Mouse (Mus musculus): ENCODE results near the gene Map3k7cl. TPM values are rescaled to one million over a fixed set of nuclear protein-coding genes. Genes with fewer than 3 reads are reported as not detected.

Gene Map3k7cl
- polyA plus RNA-seq, 1 experiment, result 3.9 TPM

GRCm38 (mm10) chr16:87582776-87583175 is 29.6 kb downstream of the Map3k7cl start:
- no peak for DNase-seq
- 91% methylated on average over 6 of the region's 6 CpGs for WGBS
- no peaks in the 10 kb centered on the region for H3K27me3 ChIP-seq (ENCODE audit: control insufficient read depth, insufficient read depth, low read length)
- H3K4me1 ChIP-seq (replicated peaks; ENCODE audit: control insufficient read depth, insufficient read depth, low read length), result no peaks in the 10 kb centered on the region
- no peak overlapping the region for H3K27ac ChIP-seq (ENCODE audit: control insufficient read depth, insufficient read depth, low read length)
- no peak for TF ChIP-seq POLR2A (IDR thresholded peaks at IDR 0.05; ENCODE audit: control insufficient read depth, extremely low read depth, insufficient read depth, low read length, poor library complexity)
- TF ChIP-seq CTCF (IDR thresholded peaks at IDR 0.05; ENCODE audit: borderline replicate concordance, control insufficient read depth, extremely low read depth, insufficient read depth, low read length, poor library complexity), result no peak
- H3K4me3 ChIP-seq (ENCODE audit: control insufficient read depth, insufficient read depth, low read length), result no peak overlapping the region
- H3K36me3 ChIP-seq (ENCODE audit: control insufficient read depth, insufficient read depth, low read length), result no peaks in the 10 kb centered on the region

GRCm38 (mm10) chr16:87584618-87585017 is 31.5 kb downstream of the Map3k7cl start:
- no peaks in the 10 kb centered on the region for H3K4me1 ChIP-seq (replicated peaks; ENCODE audit: control insufficient read depth, insufficient read depth, low read length)

GRCm38 (mm10) chr16:87585548-87586262 is 32.6 kb downstream of the Map3k7cl start:
- H3K4me3 ChIP-seq (ENCODE audit: control insufficient read depth, insufficient read depth, low read length), result no peak overlapping the region
- WGBS, result 62% methylated on average over 8 of the region's 8 CpGs
- no peaks in the 10 kb centered on the region for H3K36me3 ChIP-seq (ENCODE audit: control insufficient read depth, insufficient read depth, low read length)
- H3K27ac ChIP-seq (ENCODE audit: control insufficient read depth, insufficient read depth, low read length), result no peak overlapping the region
- H3K27me3 ChIP-seq (ENCODE audit: control insufficient read depth, insufficient read depth, low read length), result no peaks in the 10 kb centered on the region
- no peaks in the 10 kb centered on the region for H3K4me1 ChIP-seq (replicated peaks; ENCODE audit: control insufficient read depth, insufficient read depth, low read length)
- TF ChIP-seq POLR2A (IDR thresholded peaks at IDR 0.05; ENCODE audit: control insufficient read depth, extremely low read depth, insufficient read depth, low read length, poor library complexity) (no peak), CTCF (IDR thresholded peaks at IDR 0.05; ENCODE audit: borderline replicate concordance, control insufficient read depth, extremely low read depth, insufficient read depth, low read length, poor library complexity) (no peak)
- DNase-seq, result no peak

More at GRCm38 (mm10) chr16:87584618-87585017, 31.5 kb downstream of the Map3k7cl start:
- no peak for TF ChIP-seq POLR2A (IDR thresholded peaks at IDR 0.05; ENCODE audit: control insufficient read depth, extremely low read depth, insufficient read depth, low read length, poor library complexity)
- no peak for TF ChIP-seq CTCF (IDR thresholded peaks at IDR 0.05; ENCODE audit: borderline replicate concordance, control insufficient read depth, extremely low read depth, insufficient read depth, low read length, poor library complexity)
- DNase-seq, result peak; percentile 19
- no peak overlapping the region for H3K27ac ChIP-seq (ENCODE audit: control insufficient read depth, insufficient read depth, low read length)
- WGBS, result 79% methylated on average over 7 of the region's 7 CpGs
- H3K4me3 ChIP-seq (ENCODE audit: control insufficient read depth, insufficient read depth, low read length), result no peak overlapping the region
- no peaks in the 10 kb centered on the region for H3K27me3 ChIP-seq (ENCODE audit: control insufficient read depth, insufficient read depth, low read length)
- H3K36me3 ChIP-seq (ENCODE audit: control insufficient read depth, insufficient read depth, low read length), result no peaks in the 10 kb centered on the region

- TF ChIP-seq CTCF (IDR thresholded peaks at IDR 0.05; ENCODE audit: borderline replicate concordance, control insufficient read depth, extremely low read depth, insufficient read depth, low read length, poor library complexity), result no peak
- TF ChIP-seq POLR2A (IDR thresholded peaks at IDR 0.05; ENCODE audit: control insufficient read depth, extremely low read depth, insufficient read depth, low read length, poor library complexity), result no peak
Measured at GRCm38 (mm10) chr16:87587843-87588242, 34.7 kb downstream of the Map3k7cl start.

GRCm38 (mm10) chr16:87594145-87594544 is 41.0 kb downstream of the Map3k7cl start:
- Histone ChIP-seq H3K4me3 (ENCODE audit: control insufficient read depth, insufficient read depth, low read length) (no peak overlapping the region), H3K4me1 (replicated peaks; ENCODE audit: control insufficient read depth, insufficient read depth, low read length) (peaks cover 3% of the 10 kb centered on the region), H3K36me3 (ENCODE audit: control insufficient read depth, insufficient read depth, low read length) (no peaks in the 10 kb centered on the region), H3K27me3 (ENCODE audit: control insufficient read depth, insufficient read depth, low read length) (no peaks in the 10 kb centered on the region), H3K27ac (ENCODE audit: control insufficient read depth, insufficient read depth, low read length) (no peak overlapping the region)
- no peak for TF ChIP-seq POLR2A (IDR thresholded peaks at IDR 0.05; ENCODE audit: control insufficient read depth, extremely low read depth, insufficient read depth, low read length, poor library complexity)
- TF ChIP-seq CTCF (IDR thresholded peaks at IDR 0.05; ENCODE audit: borderline replicate concordance, control insufficient read depth, extremely low read depth, insufficient read depth, low read length, poor library complexity), result no peak
- WGBS, result 86% methylated on average over 10 of the region's 10 CpGs
- DNase-seq, result no peak

More at GRCm38 (mm10) chr16:87587843-87588242, 34.7 kb downstream of the Map3k7cl start:
- Histone ChIP-seq H3K4me1 (replicated peaks; ENCODE audit: control insufficient read depth, insufficient read depth, low read length) (no peaks in the 10 kb centered on the region), H3K36me3 (ENCODE audit: control insufficient read depth, insufficient read depth, low read length) (no peaks in the 10 kb centered on the region), H3K4me3 (ENCODE audit: control insufficient read depth, insufficient read depth, low read length) (no peak overlapping the region), H3K27ac (ENCODE audit: control insufficient read depth, insufficient read depth, low read length) (no peak overlapping the region), H3K27me3 (ENCODE audit: control insufficient read depth, insufficient read depth, low read length) (no peaks in the 10 kb centered on the region)
- no peak for DNase-seq
- WGBS, result 96% methylated on average over 8 of the region's 8 CpGs

GRCm38 (mm10) chr16:87595149-87595548 is 42.0 kb downstream of the Map3k7cl start:
- H3K4me3 ChIP-seq (ENCODE audit: control insufficient read depth, insufficient read depth, low read length), result no peak overlapping the region
- no peak overlapping the region for H3K27ac ChIP-seq (ENCODE audit: control insufficient read depth, insufficient read depth, low read length)
- no peaks in the 10 kb centered on the region for H3K27me3 ChIP-seq (ENCODE audit: control insufficient read depth, insufficient read depth, low read length)
- DNase-seq, result no peak
- peaks cover 3% of the 10 kb centered on the region for H3K4me1 ChIP-seq (replicated peaks; ENCODE audit: control insufficient read depth, insufficient read depth, low read length)
- TF ChIP-seq POLR2A (IDR thresholded peaks at IDR 0.05; ENCODE audit: control insufficient read depth, extremely low read depth, insufficient read depth, low read length, poor library complexity), result no peak
- no peak for TF ChIP-seq CTCF (IDR thresholded peaks at IDR 0.05; ENCODE audit: borderline replicate concordance, control insufficient read depth, extremely low read depth, insufficient read depth, low read length, poor library complexity)
- no peaks in the 10 kb centered on the region for H3K36me3 ChIP-seq (ENCODE audit: control insufficient read depth, insufficient read depth, low read length)
- WGBS, result 94% methylated on average over 10 of the region's 12 CpGs
